Mouse (Mus musculus) ES-Bruce4 (cell line): ENCODE measurements around the gene Ptpn1.

Experiments
- EP300 ChIP-seq: IDR thresholded peaks from 2 replicates; pipeline ENCODE4 v1.6.1; 2011; ENCODE audit warnings: low read depth, low read length; ENCODE audit not compliant: insufficient read depth
- POLR2A ChIP-seq: IDR thresholded peaks from one replicate; pipeline ENCODE4 v1.8.1; 2011; ENCODE audit warnings: low read length; ENCODE audit not compliant: insufficient read depth

DNA sequence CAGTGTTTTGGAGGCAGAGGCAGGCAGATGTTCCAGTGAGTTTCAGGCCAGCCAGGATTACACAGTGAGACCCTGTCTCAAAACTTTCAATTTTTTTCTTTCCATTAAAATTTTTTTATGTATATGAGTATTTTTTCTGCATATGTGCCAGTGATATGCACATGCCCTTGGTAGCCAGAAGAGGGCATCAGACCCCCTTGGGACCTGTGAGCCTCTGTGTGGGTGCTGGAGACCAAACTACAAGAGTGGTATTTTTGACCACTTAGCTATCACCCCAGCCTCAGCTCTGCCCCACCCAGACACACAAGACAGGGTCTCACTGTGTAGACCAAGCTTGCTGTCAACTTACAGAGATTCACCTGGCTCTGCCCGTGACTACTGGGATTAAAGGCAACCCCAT lies 25.7 kb downstream of the Ptpn1 start:
- no peak for TF ChIP-seq POLR2A
- TF ChIP-seq EP300: no peak
